Mouse (Mus musculus) ES-E14 (cell line): ENCODE results near the gene Lhx5. TPM values are rescaled to one million over a fixed set of nuclear protein-coding genes. Genes with fewer than 3 reads are reported as not detected.

Experiments
- DNase-seq: peaks from one replicate; pipeline ENCODE4 v3.0.0-alpha.2; 2013; ENCODE audit warnings: low read depth, low spot score
- H3K27ac ChIP-seq: 2 replicates; pipeline ENCODE4 v1.5.1; 2012; ENCODE audit warnings: low read depth, mild to moderate bottlenecking, low read length, moderate library complexity, mixed read lengths; ENCODE audit not compliant: poor library complexity, insufficient read depth, severe bottlenecking
- H3K36me3 ChIP-seq: 2 replicates; pipeline ENCODE4 v1.6.1; 2012; ENCODE audit warnings: mild to moderate bottlenecking, low read length, moderate library complexity, mixed read lengths; ENCODE audit not compliant: control insufficient read depth, poor library complexity, insufficient read depth, severe bottlenecking
- H3K4me1 ChIP-seq, 2 experiments: fragments of 150-350 bp in 1 of 2; sonication (generic) in 1 of 2; 2 replicates each; pipeline ENCODE4 v1.6.1; 2012; ENCODE audit warnings: low read length in 2 of 2, mild to moderate bottlenecking in 1 of 2, mixed read lengths in 1 of 2; ENCODE audit not compliant: control insufficient read depth in 2 of 2, insufficient read depth in 2 of 2, poor library complexity in 1 of 2
- H3K4me3 ChIP-seq, 2 experiments: fragments of 150-350 bp in 1 of 2; sonication (generic) in 1 of 2; 2 replicates each; pipeline ENCODE4 v1.5.1; 2012; ENCODE audit warnings: low read length in 2 of 2, low read depth in 1 of 2, mild to moderate bottlenecking in 1 of 2, mixed read lengths in 1 of 2; ENCODE audit not compliant: insufficient read depth in 1 of 2, poor library complexity in 1 of 2, severe bottlenecking in 1 of 2
- H3K9ac ChIP-seq: 2 replicates; pipeline ENCODE4 v1.6.1; 2012; ENCODE audit warnings: low read depth, mild to moderate bottlenecking, low read length, mixed read lengths; ENCODE audit not compliant: poor library complexity, insufficient read depth, severe bottlenecking
- H3K9me3 ChIP-seq: fragments of 150-350 bp; sonication (generic); 2 replicates; pipeline ENCODE4 v1.6.1; 2012; ENCODE audit warnings: low read depth, mild to moderate bottlenecking, low read length; ENCODE audit not compliant: control insufficient read depth, insufficient read depth
- CHD2 ChIP-seq: IDR thresholded peaks from 2 replicates; pipeline ENCODE4 v1.6.1; 2014; ENCODE audit warnings: mild to moderate bottlenecking, low read depth, low read length, inconsistent platforms
- HCFC1 ChIP-seq: IDR thresholded peaks from 2 replicates; pipeline ENCODE4 v1.6.1; 2012; ENCODE audit warnings: low read length, inconsistent platforms, borderline replicate concordance; ENCODE audit not compliant: insufficient read depth
- MAFK ChIP-seq: IDR thresholded peaks from 2 replicates; pipeline ENCODE4 v1.6.1; 2014; ENCODE audit warnings: mild to moderate bottlenecking, low read depth, low read length, inconsistent platforms; ENCODE audit not compliant: insufficient read depth
- ZC3H11A ChIP-seq: IDR thresholded peaks from 2 replicates; pipeline ENCODE4 v1.6.1; 2012; ENCODE audit warnings: low read depth, mild to moderate bottlenecking, inconsistent platforms, low read length, borderline replicate concordance
- ZNF384 ChIP-seq: IDR thresholded peaks from 2 replicates; pipeline ENCODE4 v1.6.1; 2012; ENCODE audit warnings: low read depth, low read length, inconsistent platforms
- in situ Hi-C, 2 experiments: fragments of 600-800 bp; cut with MboI; formaldehyde crosslinking; loops; one replicate each; pipeline ENCODE4 v1.15.1; 2025; ENCODE audit warnings: low sequenced_read_pairs in 2 of 2, inconsistent platforms in 1 of 2; ENCODE audit not compliant: unreplicated experiment in 2 of 2
- total RNA-seq: library from RNA; depleted of rRNA; stranded (reverse); fragments of 300-350 nt; gene quantifications from 2 replicates; pipeline ENCODE4 v1.2.3, GENCODE M21; 2012

Lhx5 gene
- total RNA-seq, 1 experiment, result 0.13 TPM

DNA sequence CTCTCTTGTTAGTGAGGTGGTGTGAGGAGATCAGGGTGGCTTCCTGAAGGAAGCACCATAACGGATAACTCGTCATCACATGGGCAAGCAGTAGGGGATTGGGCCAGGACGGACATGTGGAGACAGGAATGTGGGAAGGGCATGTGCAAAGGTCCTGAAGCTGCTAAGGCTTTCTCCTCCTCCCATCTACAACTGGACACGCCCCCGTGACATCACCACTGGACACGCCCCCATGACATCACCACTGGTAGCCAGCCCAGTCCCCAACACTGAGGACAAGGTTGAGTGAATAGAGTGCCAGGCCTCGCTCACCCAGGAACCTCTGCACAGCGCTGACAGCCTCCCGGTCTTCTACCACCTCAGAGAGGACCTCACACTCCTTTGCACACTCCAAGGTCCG is 27.6 kb downstream of the Lhx5 start:
- Histone ChIP-seq H3K4me3 (no peak overlapping the region), H3K36me3 (no peaks in the 10 kb centered on the region), H3K9me3 (no peaks in the 10 kb centered on the region), H3K27ac (no peak overlapping the region; the same call in 1 of the 2 replicates), H3K4me1 (peaks cover 3 to 13% of the 10 kb centered on the region in 2 experiments; a peak in 3 of 4 replicates), H3K9ac (no peak overlapping the region)
- no peak for DNase-seq
- in situ Hi-C loops, result no loop called here
- TF ChIP-seq MAFK (no peak), ZNF384 (no peak), HCFC1 (no peak), CHD2 (no peak), ZC3H11A (no peak)

DNA sequence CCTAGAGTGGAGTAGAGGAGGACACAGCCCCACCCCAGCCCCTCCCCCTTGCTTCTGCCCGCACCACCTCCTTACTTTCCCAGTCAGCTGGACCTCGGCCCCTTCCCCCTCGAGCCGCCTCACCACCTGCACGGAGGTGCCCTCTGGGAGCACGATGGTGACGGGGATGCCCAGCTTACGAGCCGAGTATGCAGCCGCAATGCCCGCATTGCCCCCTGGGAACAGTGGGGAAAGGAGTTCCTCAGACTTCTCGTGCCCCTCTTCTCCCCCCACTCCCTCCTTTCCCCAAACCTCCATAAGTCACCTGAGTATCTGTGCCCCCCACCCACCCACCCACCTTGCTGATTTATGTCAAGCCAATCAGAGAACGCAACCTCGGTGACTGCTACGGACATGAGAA is 30.4 kb downstream of the Lhx5 start:
- Histone ChIP-seq H3K27ac (no peak overlapping the region; the same call in 1 of the 2 replicates), H3K36me3 (no peaks in the 10 kb centered on the region), H3K9me3 (no peaks in the 10 kb centered on the region), H3K9ac (no peak overlapping the region), H3K4me3 (no peak overlapping the region), H3K4me1 (peaks cover 0 to 9% of the 10 kb centered on the region in 2 experiments; a peak in 2 of 4 replicates)
- no peak for TF ChIP-seq ZC3H11A
- TF ChIP-seq ZNF384, result no peak
- TF ChIP-seq HCFC1, result no peak
- TF ChIP-seq CHD2, result no peak
- in situ Hi-C loops, result no loop called here
- DNase-seq, result no peak

DNA sequence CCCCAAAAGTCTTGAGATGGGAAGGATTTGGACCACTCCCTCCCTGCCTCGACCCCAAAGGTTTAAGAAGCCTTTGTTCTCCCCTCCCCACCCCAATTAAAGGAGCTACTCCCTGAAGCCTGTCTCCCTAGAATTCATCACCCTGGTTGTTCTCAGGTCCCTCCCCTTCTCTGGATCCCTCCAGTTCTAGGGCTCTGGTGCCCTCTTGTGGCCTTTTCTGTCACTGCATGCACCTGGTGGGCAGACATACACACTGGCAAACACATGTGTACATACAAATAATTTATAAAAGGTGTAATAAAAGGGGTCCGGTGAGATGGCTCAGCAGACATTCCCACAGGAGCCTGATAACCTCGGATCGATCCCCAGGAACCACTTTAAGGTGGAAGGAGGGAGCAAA is 32.8 kb downstream of the Lhx5 start:
- peak; percentile 78 for DNase-seq

DNA sequence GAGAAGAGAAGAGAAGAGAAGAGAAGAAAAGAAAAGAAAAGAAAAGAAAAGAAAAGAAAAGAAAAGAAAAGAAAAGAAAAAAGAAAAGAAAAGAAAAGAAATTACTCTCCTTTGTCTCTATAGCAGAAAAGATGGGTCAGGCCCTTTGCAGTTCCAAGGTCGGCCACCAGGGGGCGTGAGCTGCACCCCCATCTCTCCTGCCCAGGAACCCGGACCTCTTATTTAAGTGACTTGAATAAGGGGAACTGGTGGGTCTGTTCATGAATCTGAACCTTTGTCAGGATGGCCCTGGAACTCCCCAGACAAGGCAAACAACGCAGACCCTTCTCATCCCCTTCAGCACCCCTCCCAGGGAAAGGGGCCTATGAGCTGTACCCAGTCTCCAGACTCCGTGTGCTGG is 33.6 kb downstream of the Lhx5 start:
- H3K27ac ChIP-seq, result no peak overlapping the region
- TF ChIP-seq HCFC1 (no peak), CHD2 (no peak), ZC3H11A (no peak), ZNF384 (no peak), MAFK (no peak)
- no peaks in the 10 kb centered on the region for H3K4me1 ChIP-seq
- in situ Hi-C loops, result no loop called here
- no peak overlapping the region for H3K9ac ChIP-seq
- no peak overlapping the region for H3K4me3 ChIP-seq
- no peaks in the 10 kb centered on the region for H3K9me3 ChIP-seq
- no peaks in the 10 kb centered on the region for H3K36me3 ChIP-seq
- DNase-seq, result no peak

More for the DNA sequence above, 32.8 kb downstream of the Lhx5 start:
- H3K36me3 ChIP-seq, result no peaks in the 10 kb centered on the region
- no peak for TF ChIP-seq ZNF384
- no peak for TF ChIP-seq HCFC1
- no peak for TF ChIP-seq MAFK
- no peak for TF ChIP-seq CHD2
- TF ChIP-seq ZC3H11A, result peak; percentile 45; the same call in 1 of the 2 replicates
- no peak overlapping the region for H3K4me3 ChIP-seq
- no peak overlapping the region for H3K27ac ChIP-seq
- no peak overlapping the region for H3K9ac ChIP-seq
- in situ Hi-C loops, result no loop called here
- peaks cover 0 to 1% of the 10 kb centered on the region in 2 experiments; a peak in 1 of 4 replicates for H3K4me1 ChIP-seq
- no peaks in the 10 kb centered on the region for H3K9me3 ChIP-seq

DNA sequence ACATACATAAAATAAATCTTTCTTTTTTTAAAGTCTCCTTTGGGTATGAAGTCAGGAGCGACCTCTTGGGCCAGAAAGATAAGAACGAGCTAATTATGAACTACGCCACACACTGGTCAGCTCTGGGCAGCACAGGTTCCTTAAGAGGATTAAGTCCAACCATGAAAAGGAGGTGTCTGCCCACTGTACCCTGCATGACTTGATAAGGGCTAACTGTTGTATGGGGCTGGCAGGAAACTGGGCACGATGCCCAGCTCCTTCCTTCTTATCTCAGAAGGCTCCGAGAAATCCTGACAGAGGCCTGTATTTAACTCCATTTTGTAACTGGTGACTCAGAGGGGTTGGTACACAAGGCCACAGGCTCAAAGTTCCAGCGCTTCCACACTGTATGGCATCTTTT is 34.4 kb downstream of the Lhx5 start:
- no peak for TF ChIP-seq ZC3H11A
- TF ChIP-seq CHD2, result no peak
- no peak for TF ChIP-seq HCFC1
- no peak for TF ChIP-seq ZNF384
- TF ChIP-seq MAFK, result no peak
- Histone ChIP-seq H3K9me3 (no peaks in the 10 kb centered on the region), H3K9ac (no peak overlapping the region), H3K4me1 (no peaks in the 10 kb centered on the region), H3K4me3 (no peak overlapping the region), H3K36me3 (no peaks in the 10 kb centered on the region), H3K27ac (no peak overlapping the region)
- in situ Hi-C loops, result no loop called here
- DNase-seq, result no peak
